Mouse (Mus musculus): ENCODE results near the gene Slc51b.

Slc51b gene

GRCm38 (mm10) chr9:65422760-65423501 is at the start of gene Slc51b:
TSS of gene Slc51b (minus strand) at chr9:65422955.
- DNase-seq (ENCODE audit: low spot score in 2 of 2) = no peak

- no peak for DNase-seq (ENCODE audit: low spot score in 2 of 2)
These were observed 44.9 kb upstream of the Slc51b start for GRCm38 (mm10) chr9:65467686-65468085.

- DNase-seq (ENCODE audit: low spot score in 2 of 2) = no peak
These were observed 42.5 kb upstream of the Slc51b start for GRCm38 (mm10) chr9:65465241-65465640.

GRCm38 (mm10) chr9:65464161-65464560 is 41.4 kb upstream of the Slc51b start:
- DNase-seq (ENCODE audit: low spot score in 2 of 2) = no peak

GRCm38 (mm10) chr9:65462544-65462943 is 39.8 kb upstream of the Slc51b start:
- DNase-seq (ENCODE audit: low spot score in 2 of 2) = no peak

- peak; percentile 88 to 90 for DNase-seq (ENCODE audit: low spot score in 2 of 2)
These were observed 38.1 kb upstream of the Slc51b start, which contains the start of gene Spg21 for GRCm38 (mm10) chr9:65460732-65461442. TSS of gene Spg21 (plus strand) at chr9:65460947.

- no peak for DNase-seq (ENCODE audit: low spot score in 2 of 2)
These were observed 37.4 kb upstream of the Slc51b start for GRCm38 (mm10) chr9:65460198-65460597.

- DNase-seq (ENCODE audit: low spot score in 2 of 2) = no peak
These were observed 36.2 kb upstream of the Slc51b start for GRCm38 (mm10) chr9:65458975-65459374.

GRCm38 (mm10) chr9:65447951-65448350 is 25.2 kb upstream of the Slc51b start:
- no peak for DNase-seq (ENCODE audit: low spot score in 2 of 2)

- no peak for DNase-seq (ENCODE audit: low spot score in 2 of 2)
These were observed 21.9 kb upstream of the Slc51b start for GRCm38 (mm10) chr9:65444692-65445091.

GRCm38 (mm10) chr9:65435671-65436301 is 13.0 kb upstream of the Slc51b start, which contains the start of gene Mtfmt:
TSS of gene Mtfmt (plus strand) at chr9:65435782.
- DNase-seq (ENCODE audit: low spot score in 2 of 2) = peak; percentile 86 to 90

- DNase-seq (ENCODE audit: low spot score in 2 of 2) = no peak
These were observed 12.5 kb upstream of the Slc51b start for GRCm38 (mm10) chr9:65435211-65435610.

- no peak for DNase-seq (ENCODE audit: low spot score in 2 of 2)
These were observed 11.4 kb upstream of the Slc51b start for GRCm38 (mm10) chr9:65434140-65434539.

- peak; percentile 63 to 75 for DNase-seq (ENCODE audit: low spot score in 2 of 2)
These were observed 9.5 kb upstream of the Slc51b start for GRCm38 (mm10) chr9:65432236-65432635.

GRCm38 (mm10) chr9:65430921-65431320 is 8.2 kb upstream of the Slc51b start:
- DNase-seq (ENCODE audit: low spot score in 2 of 2) = no peak

- no peak for DNase-seq (ENCODE audit: low spot score in 2 of 2)
These were observed 7.6 kb upstream of the Slc51b start for GRCm38 (mm10) chr9:65430401-65430800.

- no peak for DNase-seq (ENCODE audit: low spot score in 2 of 2)
These were observed 5.2 kb upstream of the Slc51b start for GRCm38 (mm10) chr9:65428003-65428402.

- no peak for DNase-seq (ENCODE audit: low spot score in 2 of 2)
These were observed 4.8 kb upstream of the Slc51b start for GRCm38 (mm10) chr9:65427511-65427910.

GRCm38 (mm10) chr9:65424393-65424792 is 1.6 kb upstream of the Slc51b start:
- DNase-seq (ENCODE audit: low spot score in 2 of 2) = no peak

GRCm38 (mm10) chr9:65419633-65420032 is 3.1 kb downstream of the Slc51b start:
- no peak for DNase-seq (ENCODE audit: low spot score in 2 of 2)

- DNase-seq (ENCODE audit: low spot score in 2 of 2) = no peak
These were observed 5.0 kb downstream of the Slc51b start for GRCm38 (mm10) chr9:65417738-65418137.

GRCm38 (mm10) chr9:65411326-65411725 is 11.4 kb downstream of the Slc51b start:
- DNase-seq (ENCODE audit: low spot score in 2 of 2) = no peak

GRCm38 (mm10) chr9:65410378-65410777 is 12.4 kb downstream of the Slc51b start:
- DNase-seq (ENCODE audit: low spot score in 2 of 2) = no peak

Data from right cerebral cortex, postnatal 36 days (tissue).